Mouse (Mus musculus): Measurements from ENCODE around the gene Olfr453. TPM values are rescaled to one million over a fixed set of nuclear protein-coding genes. Genes with fewer than 3 reads are reported as not detected.

Olfr453 gene
- total RNA-seq (2021), result not detected in 2 replicates
- long read RNA-seq, experiment 1, result 0 reads
- long read RNA-seq, experiment 2, result 0 reads

- no peak for DNase-seq
Observed at GRCm38 (mm10) chr6:42739071-42739470, at the start of gene Olfr453. Gene Olfr453 (plus strand): TSS chr6:42739371.

GRCm38 (mm10) chr6:42689761-42690160 lies 49.4 kb upstream of the Olfr453 start:
- DNase-seq, result no peak

GRCm38 (mm10) chr6:42692154-42692516 lies 47.0 kb upstream of the Olfr453 start:
- DNase-seq, result peak; percentile 91

- DNase-seq, result peak; percentile 91
Observed at GRCm38 (mm10) chr6:42692517-42693190, 46.5 kb upstream of the Olfr453 start.

- DNase-seq, result peak; percentile 90
Observed at GRCm38 (mm10) chr6:42709291-42710211, 29.6 kb upstream of the Olfr453 start, which contains the start of gene Tcaf1. Gene Tcaf1 (minus strand): TSS chr6:42710088.

DNA sequence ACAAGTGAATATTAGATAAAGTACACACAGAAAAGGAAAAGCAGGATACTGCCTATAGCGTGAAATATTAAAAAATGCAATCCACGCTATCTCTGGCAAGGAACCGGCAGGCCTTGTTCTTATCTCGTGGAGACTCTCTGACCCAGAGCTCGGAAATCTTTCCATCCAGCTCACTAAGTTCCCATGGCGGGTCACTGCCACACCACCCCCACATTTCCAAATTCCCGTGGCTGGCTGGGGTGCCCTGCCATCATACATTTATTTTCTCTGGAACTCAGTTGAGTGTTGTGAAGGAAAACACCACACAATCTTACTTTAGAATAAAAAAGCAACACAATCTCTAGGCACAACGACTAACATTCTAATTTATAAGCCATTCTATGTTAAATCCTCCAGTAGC lies 24.5 kb upstream of the Olfr453 start:
- DNase-seq, result no peak

DNA sequence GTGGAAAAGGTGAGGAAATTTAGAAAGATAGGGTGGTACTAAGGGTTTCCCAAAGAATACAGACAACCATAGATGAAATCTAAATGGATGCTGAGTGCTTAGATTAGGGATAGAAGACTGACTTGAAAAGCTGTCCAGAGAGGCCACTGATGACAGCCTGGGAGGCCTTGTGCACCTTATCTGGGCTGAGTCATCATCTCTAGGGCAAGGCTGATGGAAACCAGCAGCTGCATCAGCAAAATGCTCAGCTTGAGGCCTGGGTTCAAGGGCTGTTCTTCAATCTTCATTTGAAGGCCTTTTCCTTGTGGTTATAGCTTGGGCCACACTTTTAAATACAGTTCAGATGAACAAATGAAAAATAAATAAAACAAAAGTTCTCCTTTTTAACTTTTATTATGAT lies 21.2 kb upstream of the Olfr453 start:
- peak; percentile 34 for DNase-seq

DNA sequence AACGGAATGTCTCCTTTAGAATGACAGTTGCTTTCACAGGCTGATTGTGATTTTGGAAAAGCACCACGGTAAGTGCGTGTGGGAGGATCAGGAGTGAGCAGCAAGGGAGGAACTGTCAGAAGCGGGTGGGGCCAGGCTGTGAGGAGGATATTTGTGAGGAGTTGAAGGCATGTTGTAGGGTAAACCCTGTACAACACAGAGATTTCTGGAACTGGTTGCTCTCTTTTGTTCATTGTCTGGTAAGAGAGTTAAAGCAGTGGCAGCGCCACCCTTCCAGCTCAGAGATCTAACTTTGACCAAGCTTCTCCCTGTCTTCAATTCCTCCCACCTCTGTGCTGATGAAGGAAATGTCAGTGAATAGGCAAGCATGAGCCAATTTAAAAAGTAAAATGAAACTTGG lies 3.1 kb downstream of the Olfr453 start:
- DNase-seq, result no peak

DNA sequence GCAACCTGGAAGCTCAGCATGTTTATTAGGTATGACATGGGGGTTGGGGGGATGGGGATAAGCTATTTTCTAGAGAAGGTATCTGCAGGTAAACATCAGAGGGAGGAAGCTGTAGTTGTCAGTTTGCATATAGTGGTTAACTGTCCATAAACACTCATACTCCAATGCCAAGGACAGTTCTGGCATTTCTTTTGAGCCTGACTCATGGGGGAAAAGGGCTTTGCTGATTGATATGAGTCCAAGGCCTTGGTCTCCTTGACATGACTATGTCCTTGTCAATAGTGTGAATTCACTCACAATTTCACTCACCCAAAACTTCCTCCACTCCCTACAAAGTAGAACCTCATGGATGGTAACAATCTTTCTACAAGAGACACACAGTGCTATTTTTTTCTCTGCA lies 8.7 kb downstream of the Olfr453 start:
- DNase-seq, result no peak

- DNase-seq, result no peak
Observed at GRCm38 (mm10) chr6:42756104-42756503, 16.9 kb downstream of the Olfr453 start, which contains the start of gene Olfr38. Gene Olfr38 (plus strand): TSS chr6:42756404.

DNA sequence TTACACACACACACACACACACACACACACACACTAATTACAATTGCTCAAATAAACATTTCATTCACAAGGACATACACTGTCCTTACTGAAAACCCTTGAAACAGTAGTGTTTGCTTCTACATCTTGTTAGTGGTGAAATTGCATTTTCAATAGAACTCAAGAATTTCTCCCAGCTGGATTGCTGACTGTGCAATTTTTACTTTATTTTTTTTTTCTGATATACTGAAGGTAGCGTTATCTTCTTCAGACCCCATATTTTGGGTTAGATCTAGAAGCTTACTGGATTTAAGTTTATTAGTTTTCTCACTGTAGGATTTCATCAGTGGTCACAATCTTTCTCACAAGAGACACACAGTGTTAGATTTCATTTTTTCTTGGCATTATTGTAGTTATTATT lies 37.9 kb downstream of the Olfr453 start:
- no peak for DNase-seq

DNA sequence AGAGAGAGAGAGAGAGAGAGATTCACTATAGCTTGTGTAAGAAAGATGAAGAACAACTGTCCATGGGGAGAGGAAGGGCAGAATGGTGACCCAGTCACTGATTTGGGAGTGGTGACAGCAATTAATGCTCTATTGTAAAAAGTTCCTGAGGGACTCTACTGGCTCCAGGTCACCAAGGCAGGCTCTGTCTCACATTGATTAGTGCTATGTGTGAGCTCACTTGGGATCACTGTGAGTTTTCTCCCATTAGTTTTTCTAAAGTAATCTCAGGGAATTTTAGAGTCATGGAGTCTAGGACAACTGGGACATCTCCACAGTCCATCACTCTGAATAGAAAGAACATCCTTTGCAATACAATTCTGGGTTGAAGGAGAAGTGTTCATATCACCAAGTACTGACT lies 45.6 kb downstream of the Olfr453 start, which contains the start of gene Olfr452:
Olfr452 (plus strand) TSS at position 301 of the 400 bp plus-strand sequence.
- no peak for DNase-seq

- DNase-seq, result no peak
Observed at GRCm38 (mm10) chr6:42790247-42790948, 51.2 kb downstream of the Olfr453 start.

DNA sequence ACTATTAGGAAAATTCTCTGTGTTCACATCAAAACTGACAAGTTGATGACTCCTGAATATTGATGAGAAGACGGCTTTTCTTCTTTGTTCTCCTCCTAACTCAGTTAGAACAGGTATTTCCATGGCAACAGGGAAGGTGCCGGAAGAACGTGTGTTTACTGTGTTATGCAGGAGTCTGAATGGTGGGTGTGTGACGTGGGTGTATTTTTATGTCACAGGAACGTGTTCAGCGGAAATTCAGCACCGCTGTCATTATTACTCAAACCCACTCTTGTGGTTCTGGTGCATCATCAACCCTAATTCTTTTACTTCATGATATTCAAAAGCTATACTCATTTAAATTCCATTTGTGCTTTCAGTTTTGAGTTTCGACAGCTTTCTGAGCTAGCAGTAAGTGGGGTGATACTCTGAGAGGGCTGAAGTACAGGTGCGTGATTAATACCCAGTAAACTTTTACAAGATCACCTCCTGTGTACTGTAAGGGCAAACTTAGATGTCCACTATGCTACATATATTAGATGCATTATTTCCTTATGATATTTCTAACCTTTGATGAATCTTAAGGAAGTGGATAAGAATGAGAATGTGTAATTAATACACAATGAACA lies 51.9 kb downstream of the Olfr453 start:
- DNase-seq, result no peak

- no peak for DNase-seq
Observed at GRCm38 (mm10) chr6:42794982-42795381, 55.8 kb downstream of the Olfr453 start.

Other genes with a start within 250 kb of the Olfr453 start
- not detected in 2 replicates for gene Olfr455, start 191.8 kb upstream of the Olfr453 start, total RNA-seq (2021)
- not detected in 2 replicates for gene Tcaf3, start 141.7 kb upstream of the Olfr453 start, total RNA-seq (2021)
- 9.1 and 9.6 TPM in 2 replicates for gene Tcaf2, start 94.1 kb upstream of the Olfr453 start, total RNA-seq (2021)
- gene Tcaf1, start 29.3 kb upstream of the Olfr453 start, total RNA-seq (2021), result 57.6 and 59.4 TPM in 2 replicates
- not detected in 2 replicates for gene Olfr38, start 17.0 kb downstream of the Olfr453 start, total RNA-seq (2021)
- gene Olfr452, start 45.7 kb downstream of the Olfr453 start, total RNA-seq (2021), result not detected in 2 replicates
- gene Olfr450, start 72.6 kb downstream of the Olfr453 start, total RNA-seq (2021), result not detected in 2 replicates
- not detected in 2 replicates for gene Olfr449, start 95.0 kb downstream of the Olfr453 start, total RNA-seq (2021)
- gene Olfr448, start 151.1 kb downstream of the Olfr453 start, total RNA-seq (2021), result not detected in 2 replicates
- gene Olfr447, start 169.5 kb downstream of the Olfr453 start, total RNA-seq (2021), result not detected in 2 replicates
- not detected in 2 replicates for gene Olfr446, start 182.0 kb downstream of the Olfr453 start, total RNA-seq (2021)
- not detected in 2 replicates for gene Olfr444, start 209.7 kb downstream of the Olfr453 start, total RNA-seq (2021)

Data from adrenal gland, postnatal 14 days (tissue).